Mouse (Mus musculus) liver, embryonic 14.5 days (tissue): ENCODE results near the gene Klhl26.

ENCODE experiments used
- CTCF ChIP-seq: IDR thresholded peaks from 2 replicates; pipeline ENCODE4 v1.5.1; 2016; ENCODE audit warnings: antibody characterized with exemption, low read depth, control low read depth
- EP300 ChIP-seq: IDR thresholded peaks from 2 replicates; pipeline ENCODE4 v1.6.1; 2016; ENCODE audit warnings: antibody characterized with exemption, low read depth

DNA sequence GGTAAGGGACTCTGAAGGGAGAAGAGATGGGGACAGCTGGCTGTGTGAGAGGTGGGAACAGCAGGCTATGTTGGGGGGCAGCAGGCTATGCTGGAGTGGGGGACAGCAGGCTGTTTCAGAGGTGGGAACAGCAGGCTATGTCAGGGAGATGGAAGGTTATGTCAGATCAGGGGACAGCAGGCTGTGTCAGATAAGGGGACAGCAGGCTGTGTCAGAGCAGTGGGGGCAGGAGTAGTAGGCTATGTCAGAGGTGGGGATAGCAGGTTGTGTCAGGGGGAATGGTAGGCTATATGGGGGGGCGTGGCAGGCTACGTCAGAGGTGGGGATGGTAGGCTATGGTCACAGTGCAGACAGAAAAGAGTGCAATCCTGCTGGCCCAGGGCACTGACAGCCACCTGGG is 54.0 kb downstream of the Klhl26 start:
- TF ChIP-seq CTCF, result no peak
- peak; percentile 40; the same call in 1 of the 2 replicates for TF ChIP-seq EP300
